Mouse (Mus musculus) hindbrain, embryonic 11.5 days (tissue): ENCODE data around the gene Hist1h1d. TPM values are rescaled to one million over a fixed set of nuclear protein-coding genes. Genes with fewer than 3 reads are reported as not detected.
A peak's percentile ranks its signal among the peaks of the same experiment; 100 is the strongest.
"Not testable (repeated sequence)": the region's sequence is repeated elsewhere in the genome, so short reads cannot be mapped to it uniquely, and the experiment has no call there.

ENCODE experiments used
- ATAC-seq: fragments of 200-750 bp; cut with Nextera tagmentation; 2 replicates; pipeline ENCODE4 v1.8.0; 2017; ENCODE audit warnings: mild to moderate bottlenecking, moderate TSS enrichment, moderate library complexity; ENCODE audit not compliant: low FRiP score
- DNase-seq: peaks from one replicate; pipeline ENCODE4 v3.0.0-alpha.2; 2015; ENCODE audit warnings: low spot score
- H3K27ac ChIP-seq: fragments of 300-500 bp; sonication (generic); 2 replicates; pipeline ENCODE4 v1.5.1; 2014; ENCODE audit warnings: mild to moderate bottlenecking, low read depth, low read length
- H3K27me3 ChIP-seq: fragments of 300-500 bp; sonication (generic); 2 replicates; pipeline ENCODE4 v1.6.1; 2014; ENCODE audit warnings: mild to moderate bottlenecking, low read length, moderate library complexity, mixed read lengths; ENCODE audit not compliant: control insufficient read depth, insufficient read depth
- H3K36me3 ChIP-seq: fragments of 300-500 bp; sonication (generic); 2 replicates; pipeline ENCODE4 v1.6.1; 2014; ENCODE audit warnings: mild to moderate bottlenecking, low read length, moderate library complexity, mixed read lengths; ENCODE audit not compliant: control insufficient read depth, insufficient read depth
- H3K4me1 ChIP-seq: fragments of 300-500 bp; sonication (generic); replicated peaks from 2 replicates; pipeline ENCODE4 v1.6.1; 2014; ENCODE audit warnings: low read length, mixed read lengths; ENCODE audit not compliant: control insufficient read depth, insufficient read depth
- H3K4me2 ChIP-seq: fragments of 300-500 bp; sonication (generic); replicated peaks from 2 replicates; pipeline ENCODE4 v1.6.1; 2014; ENCODE audit warnings: mild to moderate bottlenecking, low read depth, low read length
- H3K4me3 ChIP-seq: fragments of 300-500 bp; sonication (generic); 2 replicates; pipeline ENCODE4 v1.5.1; 2014; ENCODE audit warnings: low read depth, low read length
- H3K9ac ChIP-seq: fragments of 300-500 bp; sonication (generic); 2 replicates; pipeline ENCODE4 v1.6.1; 2014; ENCODE audit warnings: low read depth, low read length
- H3K9me3 ChIP-seq: fragments of 300-500 bp; sonication (generic); 2 replicates; pipeline ENCODE4 v1.6.1; 2016; ENCODE audit warnings: low read length; ENCODE audit not compliant: control insufficient read depth
- WGBS: fragments of 180-500 bp; shearing (Covaris S2); extraction: QIAGEN DNeasy Blood & Tissue Kit; methylation state at CpG from one replicate; pipeline ENCODE4 v1.1.7; 2014; 5-methylcytosine and 5-hydroxymethylcytosine counted together
- polyA plus RNA-seq: library from polyadenylated mRNA; unstranded; fragments of >200 nt; fragmentation: Nextera tagmentation; extraction: Ambion mirVana; gene quantifications from 2 replicates; pipeline ENCODE4 v1.2.1, GENCODE M21; 2014

The Hist1h1d gene
- polyA plus RNA-seq, 1 experiment from 2014 or later, result 0.56 TPM

GRCm38 (mm10) chr13:23586099-23586939, 33.3 kb downstream of the Hist1h1d start:
- no peaks in the 10 kb centered on the region for H3K9me3 ChIP-seq
- ATAC-seq (no peak), DNase-seq (peak; percentile 44)
- no peaks in the 10 kb centered on the region for H3K27me3 ChIP-seq
- peaks cover 3% of the 10 kb centered on the region; the same call in 1 of the 2 replicates for H3K4me1 ChIP-seq
- H3K4me3 ChIP-seq, result peak overlapping the region; percentile 17
- H3K27ac ChIP-seq, result peak overlapping the region; percentile 82
- H3K4me2 ChIP-seq, result peak overlapping the region; percentile 38
- no peaks in the 10 kb centered on the region for H3K36me3 ChIP-seq
- peak overlapping the region; percentile 57 for H3K9ac ChIP-seq
- 2% methylated on average over 22 of the region's 22 CpGs for WGBS

GRCm38 (mm10) chr13:23586940-23587225, 33.8 kb downstream of the Hist1h1d start:
- no peaks in the 10 kb centered on the region for H3K27me3 ChIP-seq
- H3K9ac ChIP-seq, result peak overlapping the region; percentile 57
- no peaks in the 10 kb centered on the region for H3K9me3 ChIP-seq
- peak overlapping the region; percentile 82 for H3K27ac ChIP-seq
- ATAC-seq (no peak), DNase-seq (no peak)
- peak overlapping the region; percentile 38 for H3K4me2 ChIP-seq
- no peaks in the 10 kb centered on the region for H3K36me3 ChIP-seq
- H3K4me1 ChIP-seq, result peaks cover 3% of the 10 kb centered on the region; the same call in 1 of the 2 replicates
- peak overlapping the region; percentile 17 for H3K4me3 ChIP-seq
- 17% methylated on average over 1 of the region's 1 CpGs for whole genome bisulfite sequencing

GRCm38 (mm10) chr13:23591206-23591605, 38.1 kb downstream of the Hist1h1d start:
- Histone ChIP-seq H3K4me1 (no peaks in the 10 kb centered on the region), H3K9me3 (no peaks in the 10 kb centered on the region), H3K27me3 (no peaks in the 10 kb centered on the region), H3K9ac (no peak overlapping the region), H3K36me3 (no peaks in the 10 kb centered on the region), H3K4me2 (no peak overlapping the region), H3K4me3 (no peak overlapping the region), H3K27ac (no peak overlapping the region)
- WGBS, result 97% methylated on average over 7 of the region's 7 CpGs
- DNase-seq (no peak), ATAC-seq (no peak)

- WGBS, result 84% methylated on average over 7 of the region's 7 CpGs
- not testable (repeated sequence) for H3K4me1 ChIP-seq, ATAC-seq, H3K27ac ChIP-seq, H3K4me3 ChIP-seq, DNase-seq, H3K9ac ChIP-seq, H3K9me3 ChIP-seq, H3K36me3 ChIP-seq, H3K27me3 ChIP-seq, H3K4me2 ChIP-seq
Observed at GRCm38 (mm10) chr13:23591886-23592285, 38.8 kb downstream of the Hist1h1d start.

GRCm38 (mm10) chr13:23592614-23593013, 39.6 kb downstream of the Hist1h1d start:
- no peak overlapping the region for H3K4me3 ChIP-seq
- ATAC-seq, result no peak
- no peaks in the 10 kb centered on the region for H3K36me3 ChIP-seq
- H3K27me3 ChIP-seq, result no peaks in the 10 kb centered on the region
- DNase-seq, result no peak
- H3K4me2 ChIP-seq, result no peak overlapping the region
- no peaks in the 10 kb centered on the region for H3K4me1 ChIP-seq
- WGBS, result 82% methylated on average over 7 of the region's 7 CpGs
- H3K27ac ChIP-seq, result no peak overlapping the region
- H3K9ac ChIP-seq, result no peak overlapping the region
- no peaks in the 10 kb centered on the region for H3K9me3 ChIP-seq

- H3K9me3 ChIP-seq, result no peaks in the 10 kb centered on the region
- no peak overlapping the region for H3K4me3 ChIP-seq
- 91% methylated on average over 5 of the region's 5 CpGs for WGBS
Observed at GRCm38 (mm10) chr13:23593051-23593770, 40.1 kb downstream of the Hist1h1d start.

GRCm38 (mm10) chr13:23595185-23595584, 42.1 kb downstream of the Hist1h1d start:
- no peak for ATAC-seq
- Histone ChIP-seq H3K9me3 (no peaks in the 10 kb centered on the region), H3K4me2 (no peak overlapping the region), H3K27me3 (no peaks in the 10 kb centered on the region), H3K9ac (no peak overlapping the region), H3K27ac (no peak overlapping the region), H3K4me1 (no peaks in the 10 kb centered on the region), H3K36me3 (no peaks in the 10 kb centered on the region), H3K4me3 (no peak overlapping the region)
- DNase-seq, result no peak
- WGBS, result 84% methylated on average over 2 of the region's 2 CpGs

More at GRCm38 (mm10) chr13:23593051-23593770, 40.1 kb downstream of the Hist1h1d start:
- ATAC-seq, result no peak
- no peak for DNase-seq
- Histone ChIP-seq H3K4me2 (no peak overlapping the region), H3K4me1 (no peaks in the 10 kb centered on the region), H3K27ac (no peak overlapping the region), H3K27me3 (no peaks in the 10 kb centered on the region), H3K36me3 (no peaks in the 10 kb centered on the region), H3K9ac (no peak overlapping the region)

GRCm38 (mm10) chr13:23595622-23596372, 42.7 kb downstream of the Hist1h1d start:
- Histone ChIP-seq H3K36me3 (no peaks in the 10 kb centered on the region), H3K27ac (no peak overlapping the region), H3K4me2 (no peak overlapping the region), H3K4me1 (no peaks in the 10 kb centered on the region), H3K4me3 (no peak overlapping the region), H3K9ac (no peak overlapping the region), H3K27me3 (no peaks in the 10 kb centered on the region), H3K9me3 (no peaks in the 10 kb centered on the region)
- WGBS, result 84% methylated on average over 7 of the region's 7 CpGs
- DNase-seq, result no peak
- ATAC-seq, result no peak
